Mouse (Mus musculus): Measurements from ENCODE around the gene Rab4a. TPM values are rescaled to one million over a fixed set of nuclear protein-coding genes. Genes with fewer than 3 reads are reported as not detected.

Gene Rab4a
- polyA plus RNA-seq, 1 experiment from 2014 or later, result 61.2 TPM

- no peak overlapping the region for H3K4me2 ChIP-seq
- no peak for DNase-seq (ENCODE audit: low spot score, missing footprints)
- no peak for ATAC-seq (ENCODE audit: low FRiP score)
- no peak overlapping the region for H3K4me3 ChIP-seq (ENCODE audit: low read depth, low read length)
- no peaks in the 10 kb centered on the region for H3K27me3 ChIP-seq (ENCODE audit: control insufficient read depth, insufficient read depth, low read length)
- no peaks in the 10 kb centered on the region for H3K9me3 ChIP-seq (ENCODE audit: control insufficient read depth, low read length)
- H3K27ac ChIP-seq (ENCODE audit: low read depth, low read length), result no peak overlapping the region
- no peaks in the 10 kb centered on the region for H3K4me1 ChIP-seq (ENCODE audit: control insufficient read depth, insufficient read depth, low read length)
- no peaks in the 10 kb centered on the region for H3K36me3 ChIP-seq (ENCODE audit: control insufficient read depth, insufficient read depth, low read length)
- 63% methylated on average over 4 of the region's 4 CpGs for WGBS
- H3K9ac ChIP-seq (ENCODE audit: low read length), result no peak overlapping the region
Observed at GRCm38 (mm10) chr8:123880821-123881350, 75.1 kb downstream of the Rab4a start.

DNA sequence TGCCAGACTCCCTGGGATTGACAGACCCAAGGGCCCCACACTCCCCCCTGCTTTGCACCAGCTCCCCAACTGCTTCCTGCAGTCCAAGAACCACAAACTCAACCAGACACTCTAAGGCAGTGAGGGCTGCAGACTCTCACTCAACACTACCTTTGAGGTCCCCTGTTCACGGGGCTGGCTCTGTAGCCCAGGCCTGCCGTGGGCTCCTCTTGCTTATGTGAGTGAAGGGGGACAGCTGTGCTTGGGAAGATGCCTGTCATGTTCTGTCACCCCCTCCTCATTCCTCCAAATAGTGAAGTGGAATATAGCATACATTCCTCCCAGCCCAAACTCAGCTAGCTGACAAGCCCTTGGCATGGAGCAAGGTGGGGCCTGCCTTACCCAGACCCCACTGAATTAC, 76.6 kb downstream of the Rab4a start:
- Histone ChIP-seq H3K9ac (ENCODE audit: low read length) (no peak overlapping the region), H3K36me3 (ENCODE audit: control insufficient read depth, insufficient read depth, low read length) (no peaks in the 10 kb centered on the region), H3K4me2 (no peak overlapping the region), H3K4me1 (ENCODE audit: control insufficient read depth, insufficient read depth, low read length) (no peaks in the 10 kb centered on the region), H3K27ac (ENCODE audit: low read depth, low read length) (no peak overlapping the region), H3K4me3 (ENCODE audit: low read depth, low read length) (no peak overlapping the region), H3K27me3 (ENCODE audit: control insufficient read depth, insufficient read depth, low read length) (no peaks in the 10 kb centered on the region), H3K9me3 (ENCODE audit: control insufficient read depth, low read length) (no peaks in the 10 kb centered on the region)
- WGBS, result 88% methylated on average over 2 of the region's 2 CpGs
- DNase-seq (ENCODE audit: low spot score, missing footprints), result no peak
- no peak for ATAC-seq (ENCODE audit: low FRiP score)

DNA sequence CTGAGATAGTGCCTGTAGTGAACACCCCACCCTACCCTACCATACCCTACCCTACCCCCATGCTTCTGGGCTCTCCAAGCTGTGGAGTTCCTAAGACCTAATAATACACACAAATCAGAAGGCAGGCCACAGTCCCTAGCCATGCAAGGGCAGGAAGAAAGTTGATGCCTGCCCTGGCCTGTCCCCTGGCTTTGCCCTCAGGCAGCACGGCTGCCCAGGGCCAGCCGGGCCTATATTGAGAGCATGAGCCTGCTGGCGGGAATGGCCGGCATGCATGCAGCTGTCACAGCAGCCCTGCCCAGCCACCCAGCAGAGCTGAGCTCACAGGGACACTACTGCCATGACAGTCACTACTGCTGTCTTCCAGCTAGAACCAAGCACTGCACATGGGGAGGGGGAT, 77.3 kb downstream of the Rab4a start:
- Histone ChIP-seq H3K27me3 (ENCODE audit: control insufficient read depth, insufficient read depth, low read length) (no peaks in the 10 kb centered on the region), H3K4me1 (ENCODE audit: control insufficient read depth, insufficient read depth, low read length) (no peaks in the 10 kb centered on the region), H3K27ac (ENCODE audit: low read depth, low read length) (no peak overlapping the region), H3K36me3 (ENCODE audit: control insufficient read depth, insufficient read depth, low read length) (no peaks in the 10 kb centered on the region), H3K4me2 (no peak overlapping the region), H3K4me3 (ENCODE audit: low read depth, low read length) (no peak overlapping the region), H3K9me3 (ENCODE audit: control insufficient read depth, low read length) (no peaks in the 10 kb centered on the region), H3K9ac (ENCODE audit: low read length) (no peak overlapping the region)
- ATAC-seq (ENCODE audit: low FRiP score) (no peak), DNase-seq (ENCODE audit: low spot score, missing footprints) (no peak)
- 60% methylated on average over 4 of the region's 4 CpGs for WGBS

Other genes with a start within 250 kb of the Rab4a start
- gene Rhou, start 152.1 kb upstream of the Rab4a start, polyA plus RNA-seq (2014; fragmentation: Nextera tagmentation; extraction: Ambion mirVana), result 7.7 and 8.3 TPM in 2 replicates
- gene Ccsap, start 54.2 kb downstream of the Rab4a start, polyA plus RNA-seq (2014; fragmentation: Nextera tagmentation; extraction: Ambion mirVana), result 7.5 and 7.9 TPM in 2 replicates
- 0.17 TPM in 1 of 2 replicates, not detected in the other for gene Acta1, start 88.8 kb downstream of the Rab4a start, polyA plus RNA-seq (2014; fragmentation: Nextera tagmentation; extraction: Ambion mirVana)
- gene Nup133, start 143.3 kb downstream of the Rab4a start, polyA plus RNA-seq (2014; fragmentation: Nextera tagmentation; extraction: Ambion mirVana), result 54.2 and 61.7 TPM in 2 replicates
- 18.3 and 19.1 TPM in 2 replicates for gene Abcb10, start 177.1 kb downstream of the Rab4a start, polyA plus RNA-seq (2014; fragmentation: Nextera tagmentation; extraction: Ambion mirVana)
- 34.8 and 40.2 TPM in 2 replicates for gene Taf5l, start 215.4 kb downstream of the Rab4a start, polyA plus RNA-seq (2014; fragmentation: Nextera tagmentation; extraction: Ambion mirVana)
- 6.9 and 7.1 TPM in 2 replicates for gene Urb2, start 215.5 kb downstream of the Rab4a start, polyA plus RNA-seq (2014; fragmentation: Nextera tagmentation; extraction: Ambion mirVana)

All from midbrain, embryonic 11.5 days (tissue).